Mouse (Mus musculus): ENCODE measurements around the gene Hgd. TPM values are rescaled to one million over a fixed set of nuclear protein-coding genes. Genes with fewer than 3 reads are reported as not detected.
"Not testable (repeated sequence)": the region's sequence is repeated elsewhere in the genome, so short reads cannot be mapped to it uniquely, and the experiment has no call there.

Hgd gene
- polyA plus RNA-seq, 1 experiment from 2014 or later = 0.31 TPM

DNA sequence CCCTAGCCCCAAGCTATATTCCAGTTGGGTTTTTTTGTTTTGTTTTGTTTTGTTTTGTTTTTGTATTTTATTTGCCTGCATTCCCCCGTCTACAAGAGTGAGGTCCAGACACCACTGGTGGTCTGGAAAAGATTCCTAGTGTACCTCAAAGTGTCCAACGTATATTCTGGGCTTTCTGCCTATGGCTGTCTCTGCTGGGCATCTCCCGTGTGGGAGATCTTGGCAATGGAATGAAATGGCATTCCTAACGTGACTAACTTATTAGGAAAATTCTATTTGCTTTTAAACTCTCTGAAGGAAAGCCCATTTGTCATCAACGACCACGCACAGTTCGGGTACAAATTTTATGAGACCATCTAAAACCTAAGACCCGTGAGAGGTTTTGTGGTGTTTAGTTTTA lies 35.5 kb downstream of the Hgd start:
- no peaks in the 10 kb centered on the region for H3K9me3 ChIP-seq (replicated peaks)
- no peaks in the 10 kb centered on the region for H3K27me3 ChIP-seq (ENCODE audit: low read depth, poor library complexity, severe bottlenecking)
- peaks cover 9% of the 10 kb centered on the region for H3K4me1 ChIP-seq
- no peak for DNase-seq (ENCODE audit: low spot score)
- WGBS = 86% methylated on average over 8 of the region's 8 CpGs
- H3K4me3 ChIP-seq = no peak overlapping the region
- no peaks in the 10 kb centered on the region for H3K36me3 ChIP-seq
- no peak overlapping the region for H3K27ac ChIP-seq (replicated peaks)

DNA sequence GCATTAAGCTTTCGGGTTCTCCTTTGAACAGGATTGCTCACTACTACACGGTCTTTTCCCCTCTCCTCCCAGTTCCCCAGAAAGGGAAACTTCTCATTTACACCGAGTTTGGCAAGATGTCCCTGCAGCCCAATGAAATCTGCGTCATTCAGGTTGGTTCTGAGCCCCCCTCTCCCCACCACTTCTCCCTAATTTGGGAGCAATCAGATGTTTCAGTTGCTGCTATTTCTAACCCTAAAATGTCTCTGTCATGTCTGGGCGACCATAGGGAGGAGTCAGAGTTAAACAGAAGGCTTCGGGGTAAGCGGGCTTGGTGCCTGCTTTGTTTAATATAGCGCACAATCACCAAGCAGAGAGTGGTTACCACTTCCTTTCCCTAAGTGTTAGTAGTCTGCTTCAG lies 36.2 kb downstream of the Hgd start:
- Histone ChIP-seq H3K36me3 (no peaks in the 10 kb centered on the region), H3K27me3 (ENCODE audit: low read depth, poor library complexity, severe bottlenecking) (no peaks in the 10 kb centered on the region), H3K4me1 (peaks cover 9% of the 10 kb centered on the region), H3K9me3 (replicated peaks) (no peaks in the 10 kb centered on the region), H3K27ac (replicated peaks) (no peak overlapping the region), H3K4me3 (no peak overlapping the region)
- 85% methylated on average over 8 of the region's 8 CpGs for WGBS
- DNase-seq (ENCODE audit: low spot score) = no peak

DNA sequence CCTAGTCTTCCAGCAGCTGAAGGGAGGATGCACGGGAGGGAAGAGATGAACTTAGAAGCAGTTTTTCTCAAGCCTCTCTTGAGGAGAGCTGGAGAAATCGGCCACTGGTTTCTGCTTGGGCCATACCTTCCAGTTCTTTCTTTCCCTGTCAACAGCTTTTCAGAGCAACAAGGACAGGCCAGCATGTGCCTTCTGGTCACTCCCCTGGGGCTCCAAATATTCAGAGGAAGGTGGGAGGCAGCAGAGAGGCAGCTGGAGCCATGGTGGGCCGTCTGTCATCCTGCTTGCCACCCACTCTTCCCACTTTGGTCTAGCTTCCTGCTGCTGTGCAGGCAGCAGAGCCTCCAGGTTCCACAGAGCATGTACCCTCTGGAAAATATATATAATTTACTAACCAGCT lies 37.7 kb downstream of the Hgd start:
- DNase-seq (ENCODE audit: low spot score) = no peak

GRCm38 (mm10) chr16:37622403-37622802 lies 42.5 kb downstream of the Hgd start:
- no peak for DNase-seq (ENCODE audit: low spot score)
- Histone ChIP-seq H3K36me3 (no peaks in the 10 kb centered on the region), H3K9me3 (replicated peaks) (no peaks in the 10 kb centered on the region), H3K27ac (replicated peaks) (no peak overlapping the region), H3K27me3 (ENCODE audit: low read depth, poor library complexity, severe bottlenecking) (no peaks in the 10 kb centered on the region), H3K4me1 (peaks cover 36% of the 10 kb centered on the region), H3K4me3 (no peak overlapping the region)
- WGBS = 62% methylated on average over 3 of the region's 3 CpGs

More for the DNA sequence above, 37.7 kb downstream of the Hgd start:
- Histone ChIP-seq H3K27me3 (ENCODE audit: low read depth, poor library complexity, severe bottlenecking) (no peaks in the 10 kb centered on the region), H3K9me3 (replicated peaks) (no peaks in the 10 kb centered on the region), H3K36me3 (no peaks in the 10 kb centered on the region), H3K27ac (replicated peaks) (peak overlapping the region; percentile 61), H3K4me3 (no peak overlapping the region), H3K4me1 (peaks cover 16% of the 10 kb centered on the region)
- WGBS = 46% methylated on average over 3 of the region's 3 CpGs

GRCm38 (mm10) chr16:37622919-37623318 lies 43.0 kb downstream of the Hgd start:
- H3K4me1 ChIP-seq = peaks cover 30% of the 10 kb centered on the region
- DNase-seq (ENCODE audit: low spot score) = no peak
- H3K27ac ChIP-seq (replicated peaks) = peak overlapping the region; percentile 80
- no peaks in the 10 kb centered on the region for H3K9me3 ChIP-seq (replicated peaks)
- no peaks in the 10 kb centered on the region for H3K27me3 ChIP-seq (ENCODE audit: low read depth, poor library complexity, severe bottlenecking)
- H3K36me3 ChIP-seq = no peaks in the 10 kb centered on the region
- 25% methylated on average over 5 of the region's 5 CpGs for WGBS
- H3K4me3 ChIP-seq = no peak overlapping the region

GRCm38 (mm10) chr16:37626388-37626949 lies 46.5 kb downstream of the Hgd start:
- Histone ChIP-seq H3K4me3 (no peak overlapping the region), H3K9me3 (replicated peaks) (no peaks in the 10 kb centered on the region), H3K36me3 (no peaks in the 10 kb centered on the region), H3K27ac (replicated peaks) (peak overlapping the region; percentile 38; the same call in 1 of the 2 replicates), H3K27me3 (ENCODE audit: low read depth, poor library complexity, severe bottlenecking) (no peaks in the 10 kb centered on the region), H3K4me1 (peaks cover 40% of the 10 kb centered on the region)
- 50% methylated on average over 4 of the region's 4 CpGs for WGBS
- DNase-seq (ENCODE audit: low spot score) = no peak

DNA sequence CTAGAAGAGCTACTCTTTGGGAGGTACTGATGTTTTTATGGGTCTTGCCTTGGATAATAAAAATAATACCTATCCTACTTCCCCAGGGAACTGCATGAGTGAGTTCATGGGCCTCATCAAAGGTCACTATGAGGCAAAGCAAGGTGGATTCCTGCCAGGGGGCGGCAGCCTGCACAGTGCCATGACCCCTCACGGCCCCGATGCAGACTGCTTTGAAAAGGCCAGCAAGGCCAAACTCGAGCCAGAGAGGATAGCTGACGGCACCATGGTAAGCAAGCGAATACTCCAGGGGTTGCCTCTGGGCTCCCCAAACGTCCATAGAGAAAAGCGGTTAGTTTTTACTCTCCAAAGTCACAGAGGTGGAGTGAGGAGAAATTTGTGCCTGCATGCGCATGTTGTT lies 48.4 kb downstream of the Hgd start:
- DNase-seq (ENCODE audit: low spot score) = no peak
- no peak overlapping the region for H3K4me3 ChIP-seq
- H3K27ac ChIP-seq (replicated peaks) = no peak overlapping the region
- peaks cover 27% of the 10 kb centered on the region for H3K4me1 ChIP-seq
- no peaks in the 10 kb centered on the region for H3K36me3 ChIP-seq
- H3K9me3 ChIP-seq (replicated peaks) = no peaks in the 10 kb centered on the region
- H3K27me3 ChIP-seq (ENCODE audit: low read depth, poor library complexity, severe bottlenecking) = no peaks in the 10 kb centered on the region
- WGBS = 74% methylated on average over 9 of the region's 9 CpGs

GRCm38 (mm10) chr16:37629011-37629410 lies 49.1 kb downstream of the Hgd start:
- 87% methylated on average over 7 of the region's 7 CpGs for WGBS
- Histone ChIP-seq H3K27me3 (ENCODE audit: low read depth, poor library complexity, severe bottlenecking) (no peaks in the 10 kb centered on the region), H3K27ac (replicated peaks) (0 out of 2 replicates have a peak overlapping the region, but pooled peaks have one; percentile 57), H3K9me3 (replicated peaks) (no peaks in the 10 kb centered on the region), H3K36me3 (no peaks in the 10 kb centered on the region), H3K4me1 (peaks cover 21% of the 10 kb centered on the region), H3K4me3 (no peak overlapping the region)
- DNase-seq (ENCODE audit: low spot score) = no peak

DNA sequence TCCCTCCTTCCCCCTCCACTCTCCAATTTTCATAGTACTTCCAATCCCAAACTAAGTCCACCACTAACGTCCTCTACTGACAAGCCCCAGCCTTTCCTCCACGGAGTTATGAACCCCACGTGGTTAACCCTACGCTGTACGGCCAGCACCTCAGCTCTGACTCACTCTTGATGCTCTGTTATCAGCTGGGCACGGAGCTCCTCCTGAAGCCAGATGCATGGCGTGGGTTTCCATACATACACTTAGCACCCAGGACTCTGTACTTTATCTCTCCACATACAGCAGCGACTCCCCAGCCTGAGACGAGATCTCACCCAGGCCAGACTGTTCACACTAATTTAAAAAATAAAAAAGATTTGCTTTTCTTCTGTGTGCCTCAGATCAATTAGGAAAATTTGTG lies 54.6 kb downstream of the Hgd start:
- Histone ChIP-seq H3K9me3 (replicated peaks) (no peaks in the 10 kb centered on the region), H3K4me1 (peaks cover 10% of the 10 kb centered on the region; the same call in 1 of the 2 replicates), H3K36me3 (no peaks in the 10 kb centered on the region), H3K4me3 (no peak overlapping the region), H3K27ac (replicated peaks) (no peak overlapping the region), H3K27me3 (ENCODE audit: low read depth, poor library complexity, severe bottlenecking) (no peaks in the 10 kb centered on the region)
- 71% methylated on average over 9 of the region's 9 CpGs for WGBS
- no peak for DNase-seq (ENCODE audit: low spot score)

GRCm38 (mm10) chr16:37635095-37635494 lies 55.1 kb downstream of the Hgd start:
- H3K36me3 ChIP-seq = no peaks in the 10 kb centered on the region
- DNase-seq (ENCODE audit: low spot score) = no peak
- whole genome bisulfite sequencing = 90% methylated on average over 1 of the region's 1 CpGs
- H3K27ac ChIP-seq (replicated peaks) = no peak overlapping the region
- H3K9me3 ChIP-seq (replicated peaks) = no peaks in the 10 kb centered on the region
- no peaks in the 10 kb centered on the region for H3K27me3 ChIP-seq (ENCODE audit: low read depth, poor library complexity, severe bottlenecking)
- no peak overlapping the region for H3K4me3 ChIP-seq
- H3K4me1 ChIP-seq = peaks cover 5% of the 10 kb centered on the region; the same call in 1 of the 2 replicates

GRCm38 (mm10) chr16:37636107-37636506 lies 56.2 kb downstream of the Hgd start:
- Histone ChIP-seq H3K4me1 (no peaks in the 10 kb centered on the region), H3K27ac (replicated peaks) (no peak overlapping the region), H3K36me3 (no peaks in the 10 kb centered on the region), H3K27me3 (ENCODE audit: low read depth, poor library complexity, severe bottlenecking) (no peaks in the 10 kb centered on the region), H3K4me3 (no peak overlapping the region), H3K9me3 (replicated peaks) (no peaks in the 10 kb centered on the region)
- no peak for DNase-seq (ENCODE audit: low spot score)
- WGBS = 61% methylated on average over 6 of the region's 6 CpGs

GRCm38 (mm10) chr16:37637802-37638201 lies 57.8 kb downstream of the Hgd start:
- no peaks in the 10 kb centered on the region for H3K27me3 ChIP-seq (ENCODE audit: low read depth, poor library complexity, severe bottlenecking)
- no peak for DNase-seq (ENCODE audit: low spot score)
- no peaks in the 10 kb centered on the region for H3K4me1 ChIP-seq
- H3K4me3 ChIP-seq = no peak overlapping the region
- no peaks in the 10 kb centered on the region for H3K9me3 ChIP-seq (replicated peaks)
- no peak overlapping the region for H3K27ac ChIP-seq (replicated peaks)
- no peaks in the 10 kb centered on the region for H3K36me3 ChIP-seq

DNA sequence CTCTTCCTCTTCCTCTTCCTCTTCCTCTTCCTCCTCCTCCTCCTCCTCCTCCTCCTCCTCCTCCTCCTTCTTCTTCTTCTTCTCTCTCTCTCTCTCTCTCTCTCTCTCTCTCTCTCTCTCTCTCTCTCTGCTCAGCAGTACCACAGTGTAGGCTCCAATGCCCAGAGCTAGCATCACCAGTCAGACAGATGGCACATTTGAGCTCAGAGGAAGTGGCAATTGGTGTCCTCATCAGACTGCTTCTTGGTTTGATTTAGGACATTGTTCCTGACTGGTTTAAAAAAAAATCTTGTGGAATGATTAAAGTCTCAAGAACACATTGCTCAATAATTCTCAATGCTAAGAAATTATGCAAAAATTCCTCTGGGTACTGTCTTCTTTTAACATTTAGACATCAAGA lies 60.6 kb downstream of the Hgd start:
- DNase-seq (ENCODE audit: low spot score); H3K27me3 ChIP-seq (ENCODE audit: low read depth, poor library complexity, severe bottlenecking); H3K4me3 ChIP-seq; H3K9me3 ChIP-seq (replicated peaks); H3K27ac ChIP-seq (replicated peaks); H3K4me1 ChIP-seq: not testable (repeated sequence)
- H3K36me3 ChIP-seq = peaks cover 12% of the 10 kb centered on the region

DNA sequence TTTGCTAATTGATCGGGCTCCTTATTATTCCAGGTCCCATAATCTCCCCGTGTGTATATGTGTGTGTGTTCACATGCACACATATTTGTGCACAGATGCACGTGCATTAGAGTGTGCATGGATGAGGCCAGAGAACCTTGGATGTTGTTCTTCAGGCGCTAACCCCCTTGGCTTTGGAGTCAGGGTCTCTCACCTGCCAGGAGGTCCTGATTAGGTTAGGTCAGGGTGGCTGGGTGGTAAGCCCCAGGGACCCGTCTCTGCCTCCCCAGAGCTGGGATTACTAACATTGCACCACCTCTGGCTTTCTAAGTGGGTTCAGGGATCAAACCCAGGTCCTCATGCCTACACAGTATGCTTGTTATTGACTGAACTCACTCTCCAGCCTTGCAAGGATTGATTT lies 64.5 kb downstream of the Hgd start:
- no peak overlapping the region for H3K27ac ChIP-seq (replicated peaks)
- no peak overlapping the region for H3K4me3 ChIP-seq
- H3K27me3 ChIP-seq (ENCODE audit: low read depth, poor library complexity, severe bottlenecking) = no peaks in the 10 kb centered on the region
- no peaks in the 10 kb centered on the region for H3K9me3 ChIP-seq (replicated peaks)
- H3K36me3 ChIP-seq = peaks cover 41% of the 10 kb centered on the region
- H3K4me1 ChIP-seq = no peaks in the 10 kb centered on the region
- WGBS = 94% methylated on average over 5 of the region's 5 CpGs
- no peak for DNase-seq (ENCODE audit: low spot score)

Data from midbrain, embryonic 10.5 days (tissue).